Mouse (Mus musculus) ovary, adult 10 weeks (tissue): Measurements from ENCODE around the gene Mptx1. TPM values are rescaled to one million over a fixed set of nuclear protein-coding genes. Genes with fewer than 3 reads are reported as not detected.

Source experiments
- polyA plus RNA-seq: library from polyadenylated mRNA; stranded (reverse); fragments of 350-450 nt; fragmentation: Illumina TruSeq; extraction: RNeasy Lipid Tissue Mini Kit (QIAGEN cat#74804); gene quantifications from one replicate; pipeline ENCODE4 v1.2.3, GENCODE M21; 2014

Gene Mptx1
- polyA plus RNA-seq = 0.88 TPM

GRCm38 (mm10) chr1:174330218-174330617, at the start of gene Mptx1:
Gene Mptx1 (plus strand): TSS chr1:174330518.

GRCm38 (mm10) chr1:174364882-174365451, 34.6 kb downstream of the Mptx1 start, which contains the start of gene Olfr417:
Gene Olfr417 (plus strand): TSS chr1:174365122.

Other genes starting within 250 kb of the Mptx1 start
- not detected for gene Olfr429, start 246.2 kb upstream of the Mptx1 start, polyA plus RNA-seq
- gene Olfr427, start 233.6 kb upstream of the Mptx1 start, polyA plus RNA-seq = not detected
- gene Olfr231, start 209.4 kb upstream of the Mptx1 start, polyA plus RNA-seq = not detected
- gene Olfr424, start 199.0 kb upstream of the Mptx1 start, polyA plus RNA-seq = not detected
- not detected for gene Olfr420, start 174.9 kb upstream of the Mptx1 start, polyA plus RNA-seq
- gene Spta1, start 157.7 kb upstream of the Mptx1 start, polyA plus RNA-seq = not detected
- gene Olfr419, start 78.5 kb upstream of the Mptx1 start, polyA plus RNA-seq = not detected
- gene Olfr417, start 34.6 kb downstream of the Mptx1 start, polyA plus RNA-seq = not detected
- not detected for gene Olfr248, start 60.5 kb downstream of the Mptx1 start, polyA plus RNA-seq
- not detected for gene Olfr414, start 93.5 kb downstream of the Mptx1 start, polyA plus RNA-seq
- not detected for gene Olfr220, start 111.6 kb downstream of the Mptx1 start, polyA plus RNA-seq
- 7.9 TPM for gene Fmn2, start 171.3 kb downstream of the Mptx1 start, polyA plus RNA-seq